Mouse (Mus musculus): Measurements from ENCODE around the gene Dot1l.

DNA sequence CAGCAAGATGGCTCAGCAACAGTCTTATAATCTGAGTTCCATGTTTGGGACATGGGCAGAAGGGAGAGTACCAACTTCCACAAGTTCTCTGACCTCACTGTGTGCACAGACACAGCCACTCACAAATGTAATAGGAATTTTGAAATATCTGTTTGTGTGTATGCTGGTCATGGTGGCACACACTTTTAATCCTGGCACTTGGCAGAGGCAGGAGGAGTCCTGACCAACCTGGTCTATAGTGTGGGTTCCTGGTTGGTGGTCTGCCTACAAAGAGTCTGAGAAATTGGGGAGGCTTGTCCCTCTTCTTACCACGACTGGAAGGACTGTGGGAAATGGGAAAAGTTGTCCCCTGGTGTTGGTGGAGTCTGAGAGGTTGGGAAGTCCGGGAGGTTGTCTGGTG lies 1.5 kb downstream of the Dot1l start:
- TF ChIP-seq CTCF (IDR thresholded peaks at IDR 0.05; ENCODE audit: extremely low read depth, insufficient read depth, insufficient read length, insufficient replicate concordance) (no peak), POLR2A (IDR thresholded peaks at IDR 0.05; ENCODE audit: low read depth, low read length) (no peak)

Measured in spleen, adult 2 months (tissue).